Mouse (Mus musculus) ES-Bruce4 (cell line): ENCODE data around the gene Zc2hc1b.

ENCODE experiments used
- CTCF ChIP-seq: IDR thresholded peaks from one replicate; pipeline ENCODE4 v1.8.1; 2011; ENCODE audit warnings: low read depth, low read length
- POLR2A ChIP-seq: IDR thresholded peaks from one replicate; pipeline ENCODE4 v1.8.1; 2011; ENCODE audit warnings: low read length; ENCODE audit not compliant: insufficient read depth

DNA sequence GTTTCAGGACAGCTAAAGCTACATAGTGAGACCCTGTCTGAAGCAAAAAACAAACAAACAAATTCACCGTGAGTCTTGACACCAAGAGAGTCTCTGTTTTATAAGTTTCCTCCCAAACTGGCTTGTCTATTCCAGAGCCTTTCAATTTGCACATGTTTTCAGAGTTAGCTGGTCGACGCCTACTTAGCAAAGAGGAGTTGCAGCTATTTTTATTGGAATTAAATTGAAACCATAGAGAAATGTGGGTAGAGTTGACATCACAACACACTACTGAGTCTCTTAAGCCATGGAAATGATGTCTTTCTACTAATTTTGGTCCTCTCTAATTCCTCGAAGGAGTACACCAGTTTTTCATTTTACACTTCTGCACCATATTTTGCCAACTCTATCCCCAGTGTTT, 16.9 kb downstream of the Zc2hc1b start:
- TF ChIP-seq CTCF (no peak), POLR2A (no peak)
